Mouse (Mus musculus) thymus, adult 2 months (tissue): Measurements from ENCODE around the gene Tjp1.

Experiments used
- CTCF ChIP-seq: fragments of 200-500 bp; IDR thresholded peaks from 2 replicates; pipeline ENCODE4 v1.5.1; 2012; ENCODE audit warnings: mild to moderate bottlenecking, control low read depth, low read length, moderate library complexity, borderline replicate concordance; ENCODE audit not compliant: control insufficient read depth, poor library complexity, insufficient read depth; ENCODE audit errors: extremely low read depth
- POLR2A ChIP-seq: fragments of 200-500 bp; IDR thresholded peaks from 2 replicates; pipeline ENCODE4 v1.6.1; 2012; ENCODE audit warnings: mild to moderate bottlenecking, low read length, control low read depth, moderate library complexity; ENCODE audit not compliant: control insufficient read depth, poor library complexity, insufficient read depth; ENCODE audit errors: extremely low read depth

GRCm38 (mm10) chr7:65460196-65460595 lies 67.4 kb downstream of the Tjp1 start:
- TF ChIP-seq CTCF (no peak), POLR2A (no peak)
